Mouse (Mus musculus) right cerebral cortex, postnatal 14 days (tissue): Measurements from ENCODE around the gene Sox5.
A peak's percentile ranks its signal among the peaks of the same experiment; 100 is the strongest.

Source experiments
- DNase-seq: peaks from one replicate; pipeline ENCODE4 v3.0.0; 2022

Gene Sox5

GRCm38 (mm10) chr6:144167058-144167457 lies 614.7 kb downstream of the Sox5 start:
- no peak for DNase-seq

- DNase-seq, result no peak
These were observed 615.1 kb downstream of the Sox5 start for GRCm38 (mm10) chr6:144166651-144167050.

GRCm38 (mm10) chr6:144166104-144166503 lies 615.7 kb downstream of the Sox5 start:
- DNase-seq, result peak; percentile 20

- no peak for DNase-seq
These were observed 618.3 kb downstream of the Sox5 start for GRCm38 (mm10) chr6:144163501-144163900.

GRCm38 (mm10) chr6:144158637-144159036 lies 623.1 kb downstream of the Sox5 start:
- no peak for DNase-seq

GRCm38 (mm10) chr6:144154892-144155424 lies 626.8 kb downstream of the Sox5 start:
- no peak for DNase-seq

- DNase-seq, result no peak
These were observed 629.8 kb downstream of the Sox5 start for GRCm38 (mm10) chr6:144151957-144152356.

GRCm38 (mm10) chr6:144151075-144151474 lies 630.7 kb downstream of the Sox5 start:
- no peak for DNase-seq

GRCm38 (mm10) chr6:144137397-144137796 lies 644.4 kb downstream of the Sox5 start:
- DNase-seq, result no peak

- no peak for DNase-seq
These were observed 644.9 kb downstream of the Sox5 start for GRCm38 (mm10) chr6:144136894-144137293.

GRCm38 (mm10) chr6:144129927-144130326 lies 651.9 kb downstream of the Sox5 start:
- DNase-seq, result no peak

- DNase-seq, result no peak
These were observed 661.8 kb downstream of the Sox5 start for GRCm38 (mm10) chr6:144119961-144120360.

GRCm38 (mm10) chr6:144116646-144117045 lies 665.1 kb downstream of the Sox5 start:
- no peak for DNase-seq

GRCm38 (mm10) chr6:144111561-144111960 lies 670.2 kb downstream of the Sox5 start:
- no peak for DNase-seq

- DNase-seq, result no peak
These were observed 674.9 kb downstream of the Sox5 start for GRCm38 (mm10) chr6:144106848-144107247.

- no peak for DNase-seq
These were observed 676.1 kb downstream of the Sox5 start for GRCm38 (mm10) chr6:144105645-144106044.

- DNase-seq, result no peak
These were observed 678.2 kb downstream of the Sox5 start for GRCm38 (mm10) chr6:144103612-144104011.

- no peak for DNase-seq
These were observed 680.9 kb downstream of the Sox5 start for GRCm38 (mm10) chr6:144100852-144101251.

- DNase-seq, result peak; percentile 22
These were observed 683.7 kb downstream of the Sox5 start for GRCm38 (mm10) chr6:144098119-144098518.

- DNase-seq, result no peak
These were observed 693.5 kb downstream of the Sox5 start for GRCm38 (mm10) chr6:144088256-144088655.

GRCm38 (mm10) chr6:144086096-144086810 lies 695.5 kb downstream of the Sox5 start:
- no peak for DNase-seq

- DNase-seq, result no peak
These were observed 699.5 kb downstream of the Sox5 start for GRCm38 (mm10) chr6:144082297-144082696.

GRCm38 (mm10) chr6:144077826-144078225 lies 704.0 kb downstream of the Sox5 start:
- no peak for DNase-seq

- no peak for DNase-seq
These were observed 705.4 kb downstream of the Sox5 start for GRCm38 (mm10) chr6:144076376-144076775.
